Mouse (Mus musculus) induced T-regulatory cell, adult 2 months (primary cell): ENCODE data around the gene Gpbp1.

Source experiments
- DNase-seq: peaks from one replicate; pipeline ENCODE4 v3.0.0-alpha.2; 2012; ENCODE audit warnings: low read depth

Gene Gpbp1

DNA sequence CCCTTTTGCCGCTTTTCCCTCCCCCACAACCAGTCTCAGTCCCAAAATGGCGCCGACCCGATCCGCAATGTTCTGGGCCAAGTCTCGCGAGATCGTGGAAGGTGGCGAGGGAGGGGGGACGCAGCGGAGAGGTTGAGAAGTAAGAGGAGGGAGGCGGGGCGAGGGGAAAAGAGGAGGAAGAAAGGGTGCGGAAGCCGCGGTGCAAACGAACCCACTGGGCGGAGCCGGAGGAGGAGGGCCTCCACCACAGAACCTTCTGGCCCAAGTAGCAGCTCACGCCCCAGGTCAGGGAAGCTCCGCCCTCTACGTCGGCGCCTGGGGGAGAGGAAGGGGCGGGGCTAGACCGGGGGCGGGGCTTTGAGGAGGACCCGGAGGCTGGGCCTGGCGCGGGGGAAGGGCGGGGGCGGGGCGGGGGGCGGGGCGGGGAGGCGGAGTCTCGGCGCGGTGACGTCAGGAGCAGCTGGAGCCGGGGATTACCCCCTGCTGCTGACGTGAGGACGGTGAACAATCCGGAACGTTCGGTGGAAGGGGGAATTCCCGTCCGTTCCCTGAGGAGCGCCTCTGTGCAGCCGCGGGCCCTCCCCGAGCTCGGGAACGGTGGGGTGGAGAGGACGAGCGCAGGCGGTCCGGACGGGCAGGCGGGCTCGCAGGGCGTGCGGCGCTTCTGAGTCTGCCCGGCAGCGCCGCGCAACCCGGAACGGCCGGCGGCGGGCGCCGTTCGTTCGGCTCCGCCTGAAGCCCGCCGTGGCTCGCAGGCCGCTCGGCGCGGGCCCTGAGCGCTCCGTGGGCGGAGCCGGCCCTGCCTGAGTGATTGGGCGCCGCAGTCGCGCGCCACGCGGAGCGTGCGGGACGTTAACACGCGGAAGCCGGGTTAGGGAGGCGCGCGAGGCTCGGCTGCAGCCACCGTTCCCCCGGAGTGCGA, at the start of gene Gpbp1:
Gene Gpbp1 (minus strand): TSS at position 310 of the 922 bp plus-strand sequence.
- peak; percentile 100 for DNase-seq

DNA sequence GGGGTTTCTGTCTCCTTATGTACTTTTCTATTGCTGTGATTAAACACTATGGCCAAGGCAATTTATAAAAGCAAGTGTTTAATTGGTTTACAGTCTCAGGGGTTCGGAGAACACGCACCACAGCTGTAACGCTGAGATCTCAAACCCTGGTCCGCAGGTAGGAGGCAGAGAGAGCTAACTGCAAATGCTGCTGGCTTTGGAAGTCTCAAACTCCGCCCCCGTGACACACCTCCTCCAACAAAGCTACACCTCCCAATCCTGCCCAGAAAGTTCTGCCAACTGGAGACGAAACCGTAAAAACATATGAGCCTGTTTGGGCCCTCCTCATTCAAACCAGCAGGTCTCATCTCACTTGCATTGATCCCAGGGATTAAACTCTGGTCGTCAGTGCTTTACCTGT, 47.8 kb upstream of the Gpbp1 start:
- DNase-seq: no peak

DNA sequence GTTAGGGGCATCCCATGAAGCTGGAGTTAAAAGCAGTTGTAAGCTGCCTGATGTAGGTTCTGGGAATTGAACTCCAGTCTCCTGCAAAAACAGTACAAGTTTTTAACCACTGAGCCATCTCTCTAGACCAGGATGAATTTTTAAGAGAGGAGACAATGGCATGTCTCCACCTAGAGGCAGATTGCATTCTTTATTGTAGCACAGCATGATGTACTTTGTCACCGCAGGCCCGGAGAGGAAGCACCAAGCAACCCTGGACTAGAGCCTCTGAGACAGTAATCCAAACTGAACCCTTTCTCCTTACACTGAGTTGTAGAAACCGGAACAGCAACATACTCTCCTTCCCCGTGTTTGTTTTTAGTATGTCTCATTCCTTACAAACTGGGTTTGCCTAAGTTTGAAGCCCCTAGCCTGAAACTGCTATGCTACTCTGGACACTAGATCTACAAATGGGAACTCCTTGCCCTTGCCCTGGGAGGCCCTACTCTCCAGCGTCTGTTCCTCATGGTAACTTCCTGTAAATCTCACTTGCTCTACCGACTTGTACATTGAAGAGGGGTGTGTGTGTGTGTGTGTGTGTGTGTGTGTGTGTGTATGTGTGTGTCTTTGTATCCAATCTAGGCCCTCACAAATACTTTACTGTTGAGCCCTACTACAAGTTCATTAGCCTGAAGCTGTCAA, 46.4 kb upstream of the Gpbp1 start:
- peak; percentile 14 for DNase-seq

DNA sequence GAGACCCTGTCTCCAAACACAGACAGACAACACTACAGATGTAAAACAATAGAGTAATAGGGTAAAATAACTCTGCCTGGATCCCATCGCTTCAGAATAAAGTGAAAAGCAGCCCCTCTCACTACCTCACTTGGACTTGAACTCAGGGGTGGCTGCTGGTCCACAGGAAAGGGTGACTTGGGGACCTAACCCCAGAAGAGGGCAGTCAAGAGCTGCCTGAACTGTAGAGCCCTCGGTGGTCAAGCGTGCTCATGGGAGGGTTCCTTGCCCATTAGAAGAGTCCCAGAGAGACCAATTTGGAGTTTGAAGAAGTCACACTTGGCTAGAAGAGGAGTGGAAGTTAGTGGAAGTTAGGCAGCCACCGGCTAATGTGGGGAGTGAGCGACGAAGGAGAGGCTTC, 44.2 kb upstream of the Gpbp1 start:
- DNase-seq: no peak

DNA sequence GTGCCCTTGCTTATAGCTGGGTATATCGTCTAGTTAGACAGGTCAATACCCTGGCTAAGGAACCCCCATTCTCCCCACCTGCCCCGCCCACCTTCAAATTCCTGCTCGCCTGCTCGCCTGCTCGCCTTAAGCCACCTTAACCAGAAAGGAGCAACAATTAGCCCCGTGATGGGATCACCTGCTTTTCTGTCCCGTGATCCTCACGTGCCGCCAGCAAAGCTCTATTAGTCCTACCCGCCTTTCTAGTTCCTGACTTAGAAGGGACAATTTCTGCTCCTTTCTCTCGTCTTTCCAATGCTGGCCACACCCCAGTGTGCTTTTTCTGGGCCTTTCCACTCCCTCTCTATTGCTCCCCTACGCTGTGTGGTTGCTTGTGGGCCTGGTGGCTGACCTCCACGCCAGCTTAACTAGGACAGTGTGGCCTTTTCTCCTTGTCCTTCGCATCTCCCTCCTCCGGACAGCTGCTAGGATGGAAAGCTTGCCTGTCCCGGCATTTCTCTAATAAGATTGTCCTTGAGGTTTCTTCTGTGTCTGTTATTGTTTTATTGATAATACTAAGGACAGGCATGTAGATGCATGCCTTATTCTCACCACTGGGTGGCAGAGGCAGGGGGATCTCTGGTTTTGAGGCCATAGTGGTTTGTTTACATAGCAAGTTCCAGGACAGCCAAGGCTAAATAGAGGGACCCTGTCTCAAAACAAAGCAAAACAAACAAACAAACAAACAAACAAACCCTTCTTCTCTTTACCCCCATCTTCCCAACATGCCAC, 42.5 kb upstream of the Gpbp1 start:
- peak; percentile 40 for DNase-seq

DNA sequence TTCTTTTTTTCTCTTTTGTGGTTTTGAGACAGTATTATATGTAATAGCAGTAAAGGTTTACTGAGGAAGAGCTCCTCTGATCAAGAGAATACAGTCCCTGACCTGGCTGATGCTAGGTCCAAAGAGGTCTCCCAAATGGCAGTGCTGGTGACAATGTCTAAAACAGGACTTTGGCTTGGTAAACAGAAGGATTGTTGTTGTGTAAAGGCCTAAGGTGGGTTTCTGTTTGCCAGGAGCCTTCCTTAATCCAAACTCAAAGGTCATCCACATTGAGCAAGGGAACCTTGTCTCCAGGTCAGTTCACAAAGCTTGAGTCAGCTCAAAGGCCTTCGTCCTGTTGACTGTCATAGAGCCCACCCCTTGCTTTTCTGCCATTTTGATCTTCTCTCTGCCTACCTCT, 41.8 kb upstream of the Gpbp1 start:
- no peak for DNase-seq

DNA sequence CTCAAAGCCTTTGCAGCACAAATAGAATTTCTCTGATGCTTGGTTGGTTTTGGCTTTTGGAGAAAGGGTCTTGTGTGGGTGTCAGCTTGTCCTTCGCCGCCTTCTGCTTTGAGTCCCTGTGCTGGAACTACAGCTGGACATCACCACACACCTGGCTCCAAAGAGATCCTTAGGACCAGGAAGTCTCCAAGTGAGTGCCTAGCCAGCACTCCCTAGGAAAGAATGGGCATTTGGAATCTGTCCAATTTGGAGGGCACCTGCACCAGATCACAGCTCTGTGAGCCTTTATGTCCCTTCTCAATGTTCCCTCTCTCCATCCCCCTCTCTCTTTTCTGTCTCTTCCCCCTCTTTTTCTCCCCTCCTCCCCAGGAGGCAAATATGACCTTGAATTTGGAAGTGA, 34.4 kb upstream of the Gpbp1 start:
- DNase-seq: no peak

DNA sequence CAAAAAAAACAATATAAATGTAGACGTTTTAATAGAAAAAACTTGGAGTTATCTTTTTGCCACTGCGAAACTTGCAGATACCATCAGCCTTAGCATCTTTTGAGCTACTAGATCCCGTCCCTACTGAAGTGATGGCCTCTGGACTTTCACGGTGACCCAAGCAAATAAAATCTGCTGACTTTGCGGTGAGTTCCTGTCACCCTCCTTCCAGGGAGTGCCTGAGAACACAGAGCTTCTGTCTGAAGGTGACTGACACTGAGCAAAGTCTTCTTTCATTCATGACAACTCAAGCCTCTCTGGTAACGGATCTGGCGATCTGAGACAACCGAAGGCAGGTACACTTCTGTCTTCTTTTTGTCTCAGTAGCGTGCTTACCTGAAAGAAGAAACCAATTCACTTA, 32.4 kb upstream of the Gpbp1 start:
- DNase-seq: no peak

DNA sequence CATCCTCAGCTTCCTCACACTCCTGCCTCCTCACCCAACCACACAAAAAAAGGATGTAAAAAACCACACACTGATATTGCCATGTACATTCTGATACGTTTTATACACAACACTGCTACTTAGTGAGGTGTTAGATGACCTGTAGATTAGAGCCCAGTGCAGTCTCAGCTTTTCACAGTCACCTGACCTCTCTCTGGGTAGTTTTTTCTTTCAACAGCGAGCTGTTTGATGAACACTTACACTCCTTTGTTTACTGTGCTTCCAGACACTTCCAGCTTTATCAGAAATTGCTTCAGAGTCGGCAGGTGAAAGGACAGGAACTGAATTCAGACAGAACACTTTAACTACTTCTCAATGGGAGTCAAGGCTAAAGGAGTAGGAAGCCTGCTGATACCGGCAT, 30.5 kb upstream of the Gpbp1 start:
- DNase-seq: no peak

DNA sequence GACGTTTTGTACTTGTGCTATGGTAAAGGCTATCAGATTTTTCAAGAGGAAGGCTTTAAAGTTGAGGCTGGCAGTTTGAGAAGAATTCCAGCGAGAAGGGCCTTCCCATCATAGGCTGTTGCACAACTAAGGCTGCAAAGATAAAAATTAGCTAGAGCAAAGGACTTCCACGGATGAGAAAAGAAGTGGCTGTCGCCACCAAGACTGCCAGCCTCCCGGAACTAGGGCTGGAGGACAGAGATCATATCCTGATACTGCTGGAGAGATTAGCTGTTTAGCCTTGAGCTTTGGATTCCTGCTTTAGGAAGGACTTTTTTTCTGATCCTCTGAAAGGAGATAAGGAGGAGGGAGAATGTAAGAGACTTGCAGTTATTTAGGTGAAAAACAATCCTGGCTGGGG, 28.4 kb upstream of the Gpbp1 start:
- DNase-seq: no peak

DNA sequence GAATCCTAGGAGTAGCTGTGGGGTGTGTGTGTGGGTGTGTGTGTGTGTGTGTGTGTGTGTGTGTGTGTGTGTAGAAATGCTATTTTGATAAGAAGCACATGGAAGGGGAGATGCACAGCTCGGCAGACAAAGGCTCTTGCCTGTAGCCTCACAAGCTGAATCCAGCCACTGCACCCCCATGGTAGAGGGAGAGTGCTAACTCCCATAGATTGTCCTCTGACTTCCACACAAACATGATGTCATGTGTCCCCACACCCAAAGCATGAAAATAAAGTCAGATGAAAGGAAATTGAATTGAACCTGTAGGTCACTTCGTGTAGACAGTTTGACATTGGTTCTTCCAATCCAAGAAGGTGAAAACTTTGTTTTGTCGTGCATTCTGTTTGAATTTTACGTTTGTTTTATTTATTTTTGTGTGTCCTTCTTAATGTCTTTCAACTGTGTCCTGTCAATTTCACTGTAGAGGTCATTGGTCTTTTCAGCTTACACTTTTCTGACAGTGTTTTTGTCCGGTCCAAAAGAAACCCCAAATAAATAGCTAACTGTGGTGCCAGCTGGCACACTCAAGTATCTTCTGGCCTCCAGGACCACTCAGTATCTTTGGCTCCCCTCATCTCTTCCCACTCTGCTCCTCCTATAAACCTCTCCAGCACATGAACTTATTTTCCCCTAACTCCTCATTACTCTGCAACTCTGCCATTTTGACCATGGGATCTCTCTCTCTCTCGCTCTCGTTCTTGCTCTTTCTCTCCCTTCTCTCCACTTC, 26.7 kb upstream of the Gpbp1 start:
- DNase-seq: no peak

DNA sequence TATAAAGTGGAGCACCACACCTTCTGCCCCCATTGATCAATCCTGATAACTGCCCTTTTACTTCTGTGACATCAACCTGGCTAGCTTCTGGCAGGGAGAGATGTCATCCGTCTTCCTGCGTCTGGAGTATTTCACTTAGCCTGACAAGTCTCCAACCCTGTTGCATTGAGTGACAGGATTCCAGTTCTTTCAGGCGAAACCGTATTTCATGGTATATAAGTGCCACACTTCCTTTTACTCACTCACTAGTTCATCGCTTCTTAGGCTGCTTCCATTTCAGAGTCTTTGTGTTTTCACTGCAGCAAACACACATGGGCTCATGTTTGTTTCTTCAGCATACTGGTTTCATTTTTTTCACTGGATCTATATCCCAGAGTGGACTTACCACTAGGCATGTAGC, 19.5 kb upstream of the Gpbp1 start:
- DNase-seq: no peak

DNA sequence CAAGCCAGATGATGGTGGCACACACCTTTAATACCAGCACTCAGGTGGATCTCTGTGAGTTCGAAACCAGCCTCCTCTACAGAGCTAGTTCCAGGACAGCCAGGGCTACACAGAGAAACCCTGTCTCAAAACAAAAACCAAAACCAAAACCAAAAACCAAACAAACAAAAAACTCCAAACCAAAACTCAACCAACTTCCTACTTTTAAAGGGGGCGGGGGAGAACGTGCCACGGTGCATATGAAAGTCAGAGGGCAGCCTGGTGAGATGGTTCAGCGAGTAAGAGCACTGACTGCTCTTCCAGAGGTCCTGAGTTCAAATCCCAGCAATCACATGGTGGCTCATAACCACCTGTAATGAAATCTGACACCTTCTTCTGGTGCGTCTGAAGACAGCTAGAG, 18.7 kb upstream of the Gpbp1 start:
- peak; percentile 59 for DNase-seq

DNA sequence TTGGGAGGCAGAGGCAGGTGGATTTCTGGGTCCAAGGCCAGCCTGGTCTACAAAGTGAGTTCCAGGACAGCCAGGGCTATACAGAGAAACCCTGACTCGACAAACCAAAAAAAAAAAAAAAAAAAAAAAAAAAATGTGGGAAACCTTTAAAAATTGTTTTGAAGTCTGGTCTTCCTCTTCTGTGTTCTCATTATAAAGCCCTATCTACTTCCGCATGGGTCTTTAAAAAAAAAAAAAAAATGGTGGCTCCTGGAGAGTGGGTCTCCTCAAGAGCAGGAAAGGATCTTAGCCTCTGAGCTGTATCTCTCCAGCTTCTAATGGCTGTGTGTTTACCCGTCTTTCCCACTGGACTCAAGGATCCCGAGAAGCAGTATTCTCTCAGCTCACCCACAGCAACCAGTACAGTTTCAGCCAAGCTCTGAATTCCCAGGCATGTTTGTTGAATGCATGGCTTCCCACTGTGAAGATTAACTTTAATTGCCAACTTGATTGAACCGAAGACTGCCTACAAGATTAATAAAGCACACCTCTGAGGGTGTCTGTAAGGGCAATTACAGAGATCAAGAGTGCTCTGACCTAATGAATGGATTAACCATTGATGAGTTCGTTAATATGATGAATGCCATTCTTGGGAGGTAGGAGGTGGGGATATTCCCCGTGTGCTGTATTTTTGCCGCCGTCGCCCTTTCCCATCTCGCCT, 4.6 kb upstream of the Gpbp1 start:
- DNase-seq: peak; percentile 2

DNA sequence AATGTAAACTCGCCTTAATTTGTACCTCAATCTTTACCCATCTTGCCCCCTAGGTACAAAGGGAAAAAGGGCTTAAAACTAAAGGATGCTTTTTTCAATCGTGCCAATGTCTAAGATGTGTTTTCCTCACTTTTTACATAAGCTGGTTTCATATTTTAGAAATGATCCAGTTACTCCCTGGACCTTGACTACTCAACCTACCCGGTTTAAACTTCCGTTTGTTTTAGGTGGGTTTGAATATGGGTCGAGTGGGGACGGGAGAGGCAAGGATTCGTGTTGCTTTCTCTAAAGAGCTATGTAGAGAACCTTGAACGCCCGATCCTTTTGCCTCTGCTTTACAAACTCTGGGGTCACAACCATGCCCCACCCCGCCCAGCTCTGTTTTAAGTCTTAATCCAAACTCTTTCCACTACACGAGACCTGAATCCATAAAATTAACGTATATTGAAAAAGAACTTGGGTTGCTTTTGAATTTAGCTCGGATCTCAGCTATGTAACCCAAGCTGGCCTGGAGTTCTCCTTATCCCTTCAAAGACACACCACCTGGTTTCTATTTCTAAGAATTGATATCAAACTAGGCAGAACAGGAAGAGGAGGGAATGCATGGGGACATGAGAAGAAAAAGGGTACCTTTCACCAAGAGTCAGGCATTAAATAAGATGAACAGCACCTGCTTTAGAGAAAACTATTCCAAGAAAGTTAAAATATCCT, 1.3 kb upstream of the Gpbp1 start:
- no peak for DNase-seq

DNA sequence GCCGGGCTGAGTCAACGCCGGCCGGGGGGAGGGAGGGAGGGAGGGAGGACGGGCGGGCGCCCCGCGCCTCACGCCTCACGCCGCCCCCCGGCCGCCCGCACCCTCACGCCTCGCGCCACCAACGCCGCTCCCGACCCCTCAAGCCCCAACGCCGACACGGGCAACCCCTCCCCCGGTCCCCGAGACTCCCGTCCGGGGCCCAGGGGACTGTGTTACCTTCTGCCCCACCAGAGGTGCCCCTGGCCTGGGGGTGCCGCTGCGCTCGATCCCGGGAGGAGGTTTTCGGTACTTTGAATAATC, 459 bp downstream of the Gpbp1 start:
- DNase-seq: no peak

DNA sequence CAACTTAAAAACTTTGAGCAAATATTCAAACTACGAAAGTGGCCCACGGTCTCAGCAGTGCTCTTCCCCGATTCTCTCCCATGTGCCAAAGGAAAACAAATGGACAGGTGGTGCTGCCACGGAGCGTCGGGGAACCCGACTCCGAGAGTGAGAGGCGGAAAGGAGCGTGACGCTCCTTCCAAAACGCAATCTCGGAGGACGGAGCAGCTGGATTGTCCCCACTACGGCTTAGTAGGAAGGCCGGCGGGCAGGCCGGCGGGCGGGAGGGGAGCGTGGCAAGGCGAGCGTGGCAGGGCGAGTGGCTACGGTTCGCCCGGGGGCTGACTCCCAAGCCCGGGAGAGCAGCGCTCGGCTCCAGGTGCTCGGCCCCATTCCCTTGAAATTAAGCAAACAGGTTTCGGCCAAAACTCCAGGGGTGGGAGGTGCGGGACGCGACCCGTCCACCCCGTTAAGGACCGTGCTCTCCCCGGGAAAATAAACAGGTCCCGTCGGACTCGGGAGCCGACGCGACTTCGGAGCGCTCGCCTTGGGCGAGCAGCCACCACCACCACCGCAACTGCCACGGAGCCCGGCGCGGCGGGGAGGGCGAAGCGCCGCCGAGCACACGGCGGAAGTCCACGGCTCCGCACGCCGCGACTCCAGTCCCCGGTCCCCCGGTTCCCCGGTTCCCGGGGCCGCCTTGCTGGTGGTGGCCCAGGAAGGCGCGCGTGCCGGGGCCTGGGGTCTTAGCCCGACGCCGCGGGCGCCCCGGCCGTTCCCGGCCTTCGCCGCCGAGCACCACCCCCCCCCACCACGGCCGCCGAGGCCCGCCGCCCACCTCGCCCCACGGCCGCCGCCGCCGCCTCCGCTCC, 1.0 kb downstream of the Gpbp1 start:
- DNase-seq: peak; percentile 67

DNA sequence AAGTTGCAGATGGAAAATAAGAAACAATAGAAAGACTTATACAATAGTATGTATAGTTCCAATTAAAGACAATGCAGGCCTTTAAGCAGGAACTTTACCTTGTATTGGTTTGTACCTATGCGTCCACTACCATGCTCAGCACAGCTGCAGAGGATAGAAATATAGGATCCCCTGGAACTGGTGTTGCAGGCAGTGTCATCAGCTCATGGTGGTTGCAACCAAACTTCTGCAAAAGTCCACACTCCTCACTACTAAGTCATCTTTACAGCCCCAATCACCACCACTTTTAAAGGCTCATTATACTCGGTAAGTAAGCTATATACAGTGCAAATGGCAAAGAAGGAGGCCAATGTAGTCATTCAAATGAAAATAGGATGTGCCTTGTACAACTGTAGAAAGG, 12.2 kb downstream of the Gpbp1 start:
- no peak for DNase-seq

DNA sequence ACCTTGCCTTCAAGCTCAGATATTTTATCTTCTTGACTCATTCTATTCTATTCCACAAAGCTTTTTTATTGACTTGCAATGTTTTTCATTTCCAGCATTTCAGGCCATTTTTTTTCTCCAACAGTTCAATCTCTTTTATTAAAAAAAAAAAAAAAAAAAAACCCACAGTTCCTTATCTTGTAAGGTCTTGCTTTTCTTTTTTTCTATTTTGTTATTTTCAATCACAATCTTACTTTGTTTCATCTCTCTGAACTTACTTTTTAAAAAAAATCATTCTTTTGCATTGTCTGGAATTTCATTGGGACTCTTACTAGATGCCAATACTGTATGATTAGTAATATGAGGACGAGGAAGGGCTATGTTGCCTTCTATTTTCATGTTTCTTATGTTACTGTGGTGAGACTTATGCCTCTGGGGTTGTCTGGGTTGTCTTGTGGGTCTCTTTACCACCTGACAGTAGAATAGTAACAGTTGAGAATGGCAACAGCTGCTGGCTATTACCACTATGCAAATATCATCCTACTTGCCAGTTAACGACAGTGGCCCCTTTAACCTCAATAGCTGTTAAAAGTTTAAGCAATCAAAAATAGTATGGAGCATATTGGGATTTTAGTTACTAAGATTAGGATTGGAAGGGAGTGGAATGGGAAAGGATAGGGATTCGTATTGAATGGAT, 19.2 kb downstream of the Gpbp1 start:
- no peak for DNase-seq
